Mouse (Mus musculus): Measurements from ENCODE around the gene Pex26. TPM values are rescaled to one million over a fixed set of nuclear protein-coding genes. Genes with fewer than 3 reads are reported as not detected.
A peak's percentile ranks its signal among the peaks of the same experiment; 100 is the strongest.

Pex26 gene
- total RNA-seq, 2 experiments from 2014 or later = 4.0 TPM

GRCm38 (mm10) chr6:121241780-121242179 lies 58.3 kb downstream of the Pex26 start:
- no peak for DNase-seq

GRCm38 (mm10) chr6:121243161-121243560 lies 59.7 kb downstream of the Pex26 start:
- DNase-seq = no peak

- peak; percentile 90 for DNase-seq
Observed at GRCm38 (mm10) chr6:121245127-121246036, 61.9 kb downstream of the Pex26 start, which contains the start of gene Usp18. TSS of gene Usp18 (plus strand) at chr6:121245906.

GRCm38 (mm10) chr6:121246037-121246361 lies 62.5 kb downstream of the Pex26 start:
- DNase-seq = no peak

Other genes starting within 250 kb of the Pex26 start
- 10 to 100 TPM; 65.2 to 82.4 TPM for gene Mical3, start 52.7 kb upstream of the Pex26 start, total RNA-seq (2021)
- gene Tuba8, start 27.0 kb downstream of the Pex26 start, total RNA-seq (2021) = 100 to 1,000 TPM; 160 to 206 TPM
- gene Usp18, start 62.2 kb downstream of the Pex26 start, total RNA-seq (2021) = under 1 TPM; 0.25 to 0.52 TPM
- gene Slc6a13, start 116.6 kb downstream of the Pex26 start, total RNA-seq (2021) = 1 to 10 TPM; 6.6 to 7.0 TPM
- gene Slc6a12, start 159.4 kb downstream of the Pex26 start, total RNA-seq (2021) = under 1 TPM; 0.40 to 0.59 TPM